Mouse (Mus musculus) neural tube, embryonic 15.5 days (tissue): ENCODE measurements at regions not wholly inside any gene's neighbourhood (a gene's known extent, or its start where the extent isn't known, plus 50 kb on each side); places are given as distances from the start of the nearest gene placed in this dataset.

ENCODE experiments used
- ATAC-seq: fragments of 200-750 bp; cut with Nextera tagmentation; 2 replicates; pipeline ENCODE4 v1.8.0; 2017; ENCODE audit warnings: mild to moderate bottlenecking, moderate TSS enrichment, moderate library complexity; ENCODE audit not compliant: low FRiP score
- H3K27ac ChIP-seq: fragments of 300-500 bp; sonication (generic); replicated peaks from 2 replicates; pipeline ENCODE4 v1.5.1; 2015; ENCODE audit warnings: mild to moderate bottlenecking, inconsistent platforms
- H3K27me3 ChIP-seq: fragments of 300-500 bp; sonication (generic); replicated peaks from 2 replicates; pipeline ENCODE4 v1.6.1; 2015; ENCODE audit warnings: inconsistent platforms
- H3K36me3 ChIP-seq: fragments of 300-500 bp; sonication (generic); 2 replicates; pipeline ENCODE4 v1.6.1; 2015; ENCODE audit warnings: inconsistent platforms
- H3K4me1 ChIP-seq: fragments of 300-500 bp; sonication (generic); 2 replicates; pipeline ENCODE4 v1.6.1; 2015; ENCODE audit warnings: inconsistent platforms
- H3K4me2 ChIP-seq: fragments of 300-500 bp; sonication (generic); 2 replicates; pipeline ENCODE4 v1.6.1; 2015; ENCODE audit warnings: inconsistent platforms, mild to moderate bottlenecking, moderate library complexity
- H3K4me3 ChIP-seq: fragments of 300-500 bp; sonication (generic); replicated peaks from 2 replicates; pipeline ENCODE4 v1.5.1; 2015; ENCODE audit warnings: mild to moderate bottlenecking, inconsistent platforms
- H3K9ac ChIP-seq: fragments of 300-500 bp; sonication (generic); replicated peaks from 2 replicates; pipeline ENCODE4 v1.6.1; 2015; ENCODE audit warnings: mild to moderate bottlenecking, inconsistent platforms
- H3K9me3 ChIP-seq: fragments of 300-500 bp; sonication (generic); replicated peaks from 2 replicates; pipeline ENCODE4 v1.6.1; 2016; ENCODE audit warnings: inconsistent platforms
- WGBS: fragments of 180-500 bp; shearing (Covaris S2); methylation state at CpG from one replicate; pipeline ENCODE4 v1.1.7; 2015; ENCODE audit warnings: mixed read lengths; 5-methylcytosine and 5-hydroxymethylcytosine counted together

DNA sequence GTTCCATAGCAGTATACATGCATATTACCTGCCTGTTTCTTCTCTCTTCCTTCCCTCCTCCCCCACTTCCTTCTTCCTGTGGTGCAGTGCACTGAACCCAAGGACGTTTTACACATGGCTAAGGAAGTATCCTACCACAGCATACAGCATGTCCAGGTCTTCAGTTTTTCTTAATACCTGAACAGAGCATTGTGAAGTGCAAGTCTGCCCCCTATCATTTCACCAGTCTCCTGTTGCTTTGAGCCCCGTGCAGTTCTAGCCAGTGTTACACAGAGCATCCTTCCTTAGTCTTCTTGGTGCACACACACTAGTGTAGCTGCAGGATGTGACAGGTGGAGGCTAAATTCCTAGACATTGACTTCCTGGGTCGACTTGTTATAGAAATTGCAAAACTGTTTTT, 53.7 kb upstream of the Foxb1 start:
- WGBS: 68% methylated on average over 3 of the region's 3 CpGs
- ATAC-seq: no peak

DNA sequence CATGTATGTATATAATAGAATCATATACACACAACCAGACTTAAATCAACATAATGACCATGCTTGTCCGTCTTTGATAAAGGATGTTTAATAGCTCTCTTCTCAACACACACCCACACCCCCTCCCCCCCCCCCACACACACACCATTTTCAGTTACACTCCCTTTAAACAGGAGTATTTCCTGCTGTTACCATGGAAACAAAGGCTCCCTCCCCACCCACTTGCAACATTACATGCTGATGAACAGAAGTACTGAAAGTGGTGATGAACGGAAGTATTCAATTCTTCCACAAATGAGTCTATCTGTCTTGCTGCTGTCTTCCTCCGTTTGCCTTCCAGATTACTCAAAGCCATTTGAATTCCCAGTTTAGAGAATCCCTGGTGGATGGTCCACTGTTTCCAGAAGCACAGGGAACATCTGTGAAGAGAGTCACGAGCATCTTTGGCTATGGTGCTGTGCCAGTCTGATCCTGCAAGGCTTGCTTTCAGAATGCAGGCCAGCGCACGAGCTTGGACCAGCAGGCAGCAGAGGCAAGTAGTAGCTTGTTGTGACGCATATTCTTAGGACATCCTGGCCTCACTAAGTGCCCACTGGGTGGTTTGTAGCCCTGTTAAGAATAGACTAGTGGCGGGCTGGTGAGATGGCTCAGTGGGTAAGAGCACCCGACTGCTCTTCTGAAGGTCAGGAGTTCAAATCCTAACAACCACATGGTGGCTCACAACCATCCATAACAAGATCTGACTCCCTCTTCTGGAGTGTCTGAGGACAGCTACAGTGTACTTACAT, 62.6 kb upstream of the Foxb1 start:
- no peaks in the 10 kb centered on the region for H3K4me1 ChIP-seq
- no peak overlapping the region for H3K4me2 ChIP-seq
- ATAC-seq: no peak
- H3K27ac ChIP-seq: no peak overlapping the region
- no peak overlapping the region for H3K9ac ChIP-seq
- WGBS: 56% methylated on average over 9 of the region's 9 CpGs
- H3K4me3 ChIP-seq: no peak overlapping the region
- H3K9me3 ChIP-seq: no peaks in the 10 kb centered on the region
- peaks cover 13% of the 10 kb centered on the region for H3K27me3 ChIP-seq
- H3K36me3 ChIP-seq: no peaks in the 10 kb centered on the region

More for the DNA sequence above, 53.7 kb upstream of the Foxb1 start:
- H3K4me2 ChIP-seq: no peak overlapping the region
- H3K27ac ChIP-seq: no peak overlapping the region
- H3K4me1 ChIP-seq: no peaks in the 10 kb centered on the region
- no peak overlapping the region for H3K4me3 ChIP-seq
- H3K27me3 ChIP-seq: peaks cover 3% of the 10 kb centered on the region; the same call in 1 of the 2 replicates
- no peaks in the 10 kb centered on the region for H3K36me3 ChIP-seq
- no peak overlapping the region for H3K9ac ChIP-seq
- H3K9me3 ChIP-seq: no peaks in the 10 kb centered on the region

DNA sequence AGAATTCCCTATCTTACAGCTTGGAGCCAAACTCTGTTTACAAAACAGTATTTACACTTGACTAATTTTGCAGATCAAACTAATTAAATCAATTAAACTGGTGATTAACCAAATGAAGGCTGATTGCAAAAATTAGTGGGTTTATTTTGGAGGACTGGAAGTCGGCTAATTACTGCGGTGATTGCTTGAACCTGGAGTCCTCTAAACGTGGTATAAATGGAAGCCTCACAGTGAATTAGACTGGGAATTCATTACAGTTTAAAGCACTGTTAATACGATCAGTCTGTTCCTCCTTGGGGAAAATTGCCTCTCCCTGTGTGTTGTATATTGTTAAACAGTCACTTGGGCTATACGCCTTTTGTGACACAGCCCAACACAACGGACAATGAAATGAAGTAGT, 67.7 kb upstream of the Foxb1 start:
- Histone ChIP-seq H3K4me1 (peaks cover 6% of the 10 kb centered on the region), H3K4me2 (no peak overlapping the region), H3K4me3 (no peak overlapping the region), H3K9me3 (no peaks in the 10 kb centered on the region), H3K27ac (no peak overlapping the region), H3K36me3 (no peaks in the 10 kb centered on the region), H3K9ac (no peak overlapping the region), H3K27me3 (peaks cover 12% of the 10 kb centered on the region)
- 25% methylated on average over 6 of the region's 6 CpGs for WGBS
- ATAC-seq: peak; percentile 41; the same call in 1 of the 2 replicates

DNA sequence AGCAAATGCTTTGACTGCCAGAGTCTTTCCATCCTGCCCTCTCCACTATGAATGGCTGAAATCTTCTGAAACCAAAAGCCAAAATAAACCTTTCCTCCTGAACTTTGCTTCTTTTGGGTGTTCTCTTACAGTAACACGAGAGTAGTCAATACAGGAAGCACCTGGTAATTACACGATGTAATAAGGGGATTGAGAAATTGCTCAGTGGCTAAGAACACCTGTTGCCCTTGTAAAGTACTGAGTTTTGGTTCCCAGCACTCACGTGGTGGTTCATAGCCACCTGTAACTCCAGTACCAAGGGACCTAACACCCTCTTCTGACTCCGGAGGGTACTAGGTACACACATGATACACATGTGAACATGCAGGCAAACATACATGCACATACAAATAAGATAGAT, 74.7 kb upstream of the Foxb1 start:
- Histone ChIP-seq H3K4me1 (no peaks in the 10 kb centered on the region), H3K27me3 (peaks cover 26% of the 10 kb centered on the region), H3K36me3 (no peaks in the 10 kb centered on the region), H3K4me3 (no peak overlapping the region), H3K27ac (no peak overlapping the region), H3K9ac (no peak overlapping the region), H3K4me2 (no peak overlapping the region), H3K9me3 (no peaks in the 10 kb centered on the region)
- ATAC-seq: no peak
- 86% methylated on average over 4 of the region's 4 CpGs for WGBS

DNA sequence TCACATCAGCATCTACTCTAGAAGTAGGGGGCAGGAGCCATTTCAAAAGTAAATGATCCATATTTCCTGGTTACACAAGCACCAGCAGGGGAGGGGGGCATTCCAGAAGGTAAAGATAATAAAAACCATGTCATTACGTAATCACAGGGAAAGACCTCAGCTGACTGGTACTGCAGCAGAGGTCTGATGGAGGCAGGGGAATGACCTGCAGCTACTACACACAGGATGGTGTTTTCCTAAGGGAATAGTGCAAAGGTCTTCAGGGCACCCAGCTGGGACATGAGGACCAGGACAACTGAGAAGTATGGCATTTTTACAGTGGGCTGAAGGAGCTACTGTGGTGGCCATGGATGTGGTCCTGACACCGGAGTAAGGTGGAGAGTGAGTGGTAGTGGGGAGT, 78.5 kb upstream of the Foxb1 start:
- no peak overlapping the region for H3K9ac ChIP-seq
- no peak for ATAC-seq
- no peak overlapping the region for H3K27ac ChIP-seq
- H3K36me3 ChIP-seq: no peaks in the 10 kb centered on the region
- no peaks in the 10 kb centered on the region for H3K4me1 ChIP-seq
- H3K4me2 ChIP-seq: no peak overlapping the region
- WGBS: 73% methylated on average over 2 of the region's 2 CpGs
- H3K9me3 ChIP-seq: no peaks in the 10 kb centered on the region
- H3K4me3 ChIP-seq: no peak overlapping the region
- H3K27me3 ChIP-seq: peaks cover 36% of the 10 kb centered on the region

DNA sequence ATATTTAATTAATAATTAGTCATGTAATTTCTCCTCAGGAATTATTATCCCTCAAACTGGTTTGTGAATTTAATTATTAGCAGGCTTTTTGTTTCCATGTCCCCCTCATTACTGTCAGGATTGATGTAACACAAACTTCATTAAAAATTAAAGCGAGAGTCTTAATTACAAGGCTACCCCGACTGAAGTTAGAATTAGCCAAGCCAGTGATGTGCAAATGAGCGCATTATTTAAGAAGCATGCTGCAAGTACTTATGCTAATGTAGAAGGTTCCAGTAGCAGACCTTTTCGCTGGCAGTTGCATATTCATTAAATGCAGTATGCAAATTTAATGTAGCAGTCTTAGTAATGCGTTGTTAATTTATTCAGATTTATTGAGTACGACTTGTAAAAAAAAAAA, 84.0 kb upstream of the Foxb1 start:
- 20% methylated on average over 6 of the region's 6 CpGs for WGBS
- no peaks in the 10 kb centered on the region for H3K36me3 ChIP-seq
- H3K9me3 ChIP-seq: no peaks in the 10 kb centered on the region; the same call in 1 of the 2 replicates
- peak; percentile 61; the same call in 1 of the 2 replicates for ATAC-seq
- H3K4me1 ChIP-seq: peaks cover 11% of the 10 kb centered on the region
- H3K4me2 ChIP-seq: no peak overlapping the region
- H3K4me3 ChIP-seq: no peak overlapping the region
- no peak overlapping the region for H3K9ac ChIP-seq
- H3K27me3 ChIP-seq: peaks cover 28% of the 10 kb centered on the region
- H3K27ac ChIP-seq: no peak overlapping the region

DNA sequence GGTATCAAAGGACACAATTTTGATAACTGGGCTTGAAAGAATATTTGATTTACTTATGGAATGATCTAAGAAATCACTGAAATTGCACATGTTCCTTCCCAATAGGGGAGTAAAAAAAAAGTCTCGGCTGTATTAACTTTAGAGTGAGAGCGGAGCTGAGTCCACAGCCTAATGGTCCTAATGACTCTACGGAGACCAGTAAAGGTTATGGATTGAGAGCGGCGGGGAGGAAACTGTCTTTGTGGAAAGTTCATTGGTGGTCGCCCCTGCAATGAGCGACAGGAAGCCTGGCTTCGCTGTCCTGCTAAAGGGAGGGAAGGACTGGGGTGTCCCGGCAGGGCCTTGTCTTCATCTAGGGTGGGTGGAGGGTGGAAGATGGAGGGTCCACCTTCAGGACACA, 84.5 kb upstream of the Foxb1 start:
- Histone ChIP-seq H3K4me2 (no peak overlapping the region), H3K27ac (no peak overlapping the region), H3K9me3 (no peaks in the 10 kb centered on the region; the same call in 1 of the 2 replicates), H3K9ac (no peak overlapping the region), H3K4me1 (peaks cover 11% of the 10 kb centered on the region), H3K4me3 (no peak overlapping the region), H3K36me3 (no peaks in the 10 kb centered on the region), H3K27me3 (peaks cover 23% of the 10 kb centered on the region)
- ATAC-seq: no peak
- WGBS: 22% methylated on average over 9 of the region's 9 CpGs

DNA sequence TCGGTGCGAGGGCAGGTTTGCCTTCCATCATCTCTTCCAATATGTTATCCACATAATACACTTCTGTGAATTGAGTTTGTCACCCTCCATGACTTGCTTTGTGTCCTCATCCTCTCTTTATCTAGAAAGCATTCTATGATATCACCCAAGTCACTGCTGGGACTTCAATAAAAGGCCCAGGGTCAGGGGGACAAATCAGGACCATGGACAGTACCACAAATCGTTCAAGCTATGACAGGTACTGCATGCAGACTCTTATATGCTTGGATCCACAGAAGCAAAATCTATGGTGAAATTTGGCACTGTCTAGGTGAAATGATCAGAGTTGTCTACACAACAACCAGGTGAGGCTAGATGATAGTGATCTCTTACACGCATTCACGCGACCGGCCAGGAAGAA, 95.9 kb upstream of the Foxb1 start:
- Histone ChIP-seq H3K9ac (no peak overlapping the region), H3K4me3 (no peak overlapping the region), H3K27ac (no peak overlapping the region), H3K36me3 (no peaks in the 10 kb centered on the region), H3K27me3 (no peaks in the 10 kb centered on the region), H3K4me1 (0 out of 2 replicates have a peak, but pooled peaks cover 6% of the 10 kb centered on the region), H3K4me2 (no peak overlapping the region), H3K9me3 (no peaks in the 10 kb centered on the region)
- 88% methylated on average over 7 of the region's 7 CpGs for WGBS
- no peak for ATAC-seq

DNA sequence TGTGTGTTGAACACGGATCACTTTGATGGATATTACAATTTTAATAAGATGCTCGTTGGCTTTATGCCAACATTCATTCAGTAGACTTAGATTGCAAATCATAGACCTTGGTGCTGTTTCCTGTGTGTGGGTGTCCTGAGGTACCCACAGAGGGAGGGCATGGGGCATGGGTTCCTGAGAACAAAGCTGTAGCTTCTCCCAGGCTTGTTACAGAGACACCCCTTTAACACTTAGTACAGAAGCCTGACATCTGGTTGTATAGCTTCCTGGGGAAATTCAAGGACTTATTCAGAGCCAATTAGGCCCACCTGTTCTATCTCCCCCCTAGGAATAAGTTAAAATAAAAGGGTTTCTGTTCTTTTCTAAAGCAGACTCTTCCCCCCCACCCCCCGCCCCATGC, 97.9 kb upstream of the Foxb1 start:
- Histone ChIP-seq H3K36me3 (no peaks in the 10 kb centered on the region), H3K4me1 (0 out of 2 replicates have a peak, but pooled peaks cover 6% of the 10 kb centered on the region), H3K27me3 (no peaks in the 10 kb centered on the region), H3K4me2 (no peak overlapping the region), H3K9me3 (no peaks in the 10 kb centered on the region), H3K9ac (no peak overlapping the region), H3K4me3 (no peak overlapping the region), H3K27ac (no peak overlapping the region)
- WGBS: 65% methylated on average over 3 of the region's 3 CpGs
- ATAC-seq: no peak

DNA sequence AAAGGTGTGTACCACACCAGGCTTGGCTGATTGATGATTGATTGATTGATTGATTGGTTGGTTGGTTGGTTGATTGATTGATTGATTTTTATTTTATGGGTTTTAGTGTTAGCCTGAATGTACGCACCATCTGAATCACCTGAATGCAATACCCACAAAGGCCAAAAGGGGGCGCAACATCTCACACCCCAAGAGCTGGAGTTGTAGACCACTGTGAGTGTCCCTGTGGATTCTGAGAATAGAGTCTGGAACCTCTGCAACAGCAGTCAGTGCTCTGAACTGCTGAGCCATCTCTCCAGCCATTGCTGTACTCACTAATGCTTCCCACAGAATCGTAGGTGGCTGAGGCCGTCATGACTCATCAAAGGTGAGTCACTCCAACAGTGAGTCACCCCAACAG, 109.4 kb upstream of the Foxb1 start:
- H3K36me3 ChIP-seq: no peaks in the 10 kb centered on the region

DNA sequence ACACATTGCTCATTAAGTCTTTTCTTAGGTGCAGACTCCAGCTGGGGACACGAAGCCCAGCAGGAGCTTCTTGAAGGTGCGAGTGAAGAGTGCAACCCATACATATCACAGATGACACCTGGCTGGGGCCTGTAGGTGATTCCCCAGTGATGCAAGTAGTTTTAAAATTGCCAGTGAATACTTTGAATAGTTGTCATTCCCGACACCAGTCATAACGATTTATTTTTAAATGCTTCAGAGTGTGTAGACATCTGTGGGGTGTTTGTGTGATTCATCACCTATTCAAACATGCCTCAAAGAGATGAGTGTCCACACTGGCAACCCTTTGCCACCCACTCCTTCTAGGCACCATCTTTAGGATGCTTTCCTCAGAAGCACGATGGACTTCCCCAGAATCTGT, 102.9 kb upstream of the Bnip2 start:
- peaks cover 8% of the 10 kb centered on the region for H3K4me1 ChIP-seq
- ATAC-seq: no peak
- no peaks in the 10 kb centered on the region for H3K9me3 ChIP-seq
- H3K36me3 ChIP-seq: no peaks in the 10 kb centered on the region
- no peak overlapping the region for H3K27ac ChIP-seq
- H3K27me3 ChIP-seq: peaks cover 20% of the 10 kb centered on the region
- no peak overlapping the region for H3K4me2 ChIP-seq
- H3K4me3 ChIP-seq: no peak overlapping the region
- 84% methylated on average over 5 of the region's 5 CpGs for WGBS
- H3K9ac ChIP-seq: no peak overlapping the region

More for the DNA sequence above, 109.4 kb upstream of the Foxb1 start:
- H3K4me3 ChIP-seq: no peak overlapping the region
- H3K4me1 ChIP-seq: no peaks in the 10 kb centered on the region
- H3K27ac ChIP-seq: no peak overlapping the region
- no peak for ATAC-seq
- no peak overlapping the region for H3K4me2 ChIP-seq
- WGBS: 82% methylated on average over 4 of the region's 4 CpGs
- peaks cover 3% of the 10 kb centered on the region; the same call in 1 of the 2 replicates for H3K27me3 ChIP-seq
- no peaks in the 10 kb centered on the region for H3K9me3 ChIP-seq
- no peak overlapping the region for H3K9ac ChIP-seq

DNA sequence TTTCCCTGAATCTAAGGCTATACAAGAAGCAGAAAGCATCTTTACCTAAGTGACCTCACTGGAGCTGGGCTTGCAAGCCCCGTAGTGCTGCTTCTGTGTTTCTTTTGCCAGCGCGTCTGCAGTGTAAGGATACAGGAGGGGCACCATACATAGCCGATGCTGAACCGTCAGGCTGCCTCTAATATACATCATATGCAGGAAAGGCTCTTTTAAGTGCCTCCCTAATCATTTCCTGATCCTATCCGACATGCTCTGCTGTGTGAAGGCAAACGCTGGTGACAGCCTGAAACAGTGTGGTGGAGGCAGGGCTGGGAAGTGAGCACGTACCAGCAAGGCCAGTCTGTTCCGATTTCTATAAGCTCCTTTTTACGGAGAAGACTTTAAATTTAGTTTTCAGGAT, 91.2 kb upstream of the Bnip2 start:
- Histone ChIP-seq H3K9ac (no peak overlapping the region), H3K27ac (no peak overlapping the region)
- 68% methylated on average over 10 of the region's 10 CpGs for WGBS

More for the DNA sequence above, 91.2 kb upstream of the Bnip2 start:
- Histone ChIP-seq H3K9me3 (no peaks in the 10 kb centered on the region), H3K36me3 (no peaks in the 10 kb centered on the region), H3K27me3 (peaks cover 15% of the 10 kb centered on the region), H3K4me2 (no peak overlapping the region), H3K4me1 (peaks cover 11% of the 10 kb centered on the region), H3K4me3 (no peak overlapping the region)
- no peak for ATAC-seq
